Mouse (Mus musculus): Measurements from ENCODE around the gene Cst7. TPM values are rescaled to one million over a fixed set of nuclear protein-coding genes. Genes with fewer than 3 reads are reported as not detected.
"Not testable (repeated sequence)": the region's sequence is repeated elsewhere in the genome, so short reads cannot be mapped to it uniquely, and the experiment has no call there.

Gene Cst7
- polyA plus RNA-seq (2016; fragmentation: Nextera tagmentation; extraction: Ambion mirVana) = 0.30 and 0.40 TPM in 2 replicates

DNA sequence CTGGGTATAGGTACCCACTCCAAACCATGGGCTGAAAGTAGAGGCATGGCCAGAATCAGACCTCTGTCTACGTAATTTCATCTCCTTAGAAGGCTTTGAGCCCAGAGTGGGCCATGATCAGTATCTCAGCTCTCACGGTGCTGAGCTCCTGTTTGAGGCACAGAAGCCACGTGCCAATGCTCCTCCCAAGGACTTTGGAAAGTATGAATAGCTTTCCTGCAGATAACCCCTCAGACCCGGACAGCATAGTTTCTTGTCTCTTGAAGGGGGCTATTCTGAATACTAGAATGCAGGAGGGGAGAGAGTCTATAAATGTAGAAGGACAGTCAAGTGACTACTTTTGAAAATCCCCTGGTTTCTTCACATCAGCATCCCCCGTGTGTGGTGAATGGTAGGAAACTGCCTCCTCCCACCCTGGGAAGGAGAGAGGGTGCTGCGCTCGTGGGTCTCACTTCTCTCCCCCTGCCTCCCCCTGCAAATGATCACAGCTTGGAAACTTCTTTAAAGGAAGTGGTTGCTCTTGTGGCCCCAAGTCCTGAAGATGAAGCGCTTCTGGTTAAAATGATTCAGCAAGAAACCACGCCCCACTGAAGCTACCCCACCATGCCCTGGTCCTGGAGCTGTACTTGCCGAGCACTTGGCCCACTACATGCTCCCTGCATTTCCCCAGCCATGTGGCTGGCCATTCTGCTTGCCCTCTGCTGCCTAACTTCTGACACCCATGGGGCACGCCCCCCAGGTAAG, at the start of gene Cst7:
Gene Cst7, plus strand, starts transcription at position 569 of the 744 bp plus-strand sequence.
- H3K9ac ChIP-seq = no peak within 1 kb of the TSS
- H3K27me3 ChIP-seq = no peaks in the 10 kb centered on the region
- 82% methylated on average over 11 of the region's 11 CpGs for WGBS
- H3K27ac ChIP-seq = no peak within 1 kb of the TSS
- H3K4me3 ChIP-seq = no peak within 1 kb of the TSS
- ATAC-seq (ENCODE audit: low FRiP score) = no peak
- H3K4me1 ChIP-seq = no peaks in the 10 kb centered on the region
- H3K36me3 ChIP-seq = no peaks in the 10 kb centered on the region
- H3K4me2 ChIP-seq (replicated peaks) = no peak within 1 kb of the TSS
- no peaks in the 10 kb centered on the region for H3K9me3 ChIP-seq (replicated peaks)

DNA sequence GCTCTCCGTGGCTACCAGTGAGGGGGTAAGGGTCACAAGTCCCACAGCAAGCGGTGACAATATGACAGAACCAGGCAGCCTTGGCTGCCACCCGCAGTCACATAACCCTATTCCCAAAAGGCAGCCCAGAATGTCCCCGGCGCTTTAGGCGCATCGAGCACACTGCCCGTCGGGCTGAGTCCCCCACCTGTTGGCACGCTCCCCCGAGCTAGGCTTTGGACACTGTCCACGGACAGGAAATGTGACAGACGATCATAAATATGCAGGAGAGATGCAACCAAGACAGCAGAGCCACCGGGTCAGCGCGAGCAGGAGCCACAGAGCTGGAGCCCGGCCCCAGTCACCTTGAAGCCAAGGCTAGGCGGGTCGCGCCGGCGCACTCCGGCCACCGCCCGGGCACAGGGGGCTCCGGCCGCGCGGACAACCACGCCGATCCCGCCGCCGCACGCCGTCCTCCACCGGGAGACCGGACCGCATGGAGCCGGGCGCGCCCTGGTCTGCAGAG, 44.5 kb upstream of the Cst7 start:
- 2% methylated on average over 42 of the region's 42 CpGs for WGBS
- Histone ChIP-seq H3K27ac (no peak overlapping the region), H3K4me2 (replicated peaks) (peak overlapping the region; percentile 88), H3K9me3 (replicated peaks) (no peaks in the 10 kb centered on the region), H3K27me3 (peaks cover 28% of the 10 kb centered on the region), H3K9ac (peak overlapping the region; percentile 56), H3K4me1 (peaks cover 6% of the 10 kb centered on the region), H3K4me3 (peak overlapping the region; percentile 40), H3K36me3 (no peaks in the 10 kb centered on the region)
- ATAC-seq (ENCODE audit: low FRiP score) = peak; percentile 54; the same call in 1 of the 2 replicates

DNA sequence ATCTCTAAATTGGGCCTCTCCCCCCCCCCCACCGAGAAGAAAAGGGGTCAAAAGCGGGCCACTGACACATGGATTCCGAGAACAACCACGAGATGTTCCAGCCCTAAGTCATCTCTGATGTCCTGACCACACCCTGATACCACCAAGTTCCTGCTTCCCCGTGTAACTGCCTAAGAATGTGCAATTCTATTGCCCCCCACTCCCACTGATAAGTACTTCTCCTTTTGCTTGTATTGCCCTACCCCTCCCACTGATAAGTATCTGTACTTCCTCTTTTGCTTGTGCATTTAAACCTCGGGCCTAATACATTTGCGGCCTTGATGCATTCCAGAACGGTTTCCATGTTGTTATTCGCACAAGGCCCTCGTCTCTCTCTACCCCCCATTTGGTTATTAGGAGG, 20.6 kb upstream of the Cst7 start:
- H3K27ac ChIP-seq = not testable (repeated sequence)

DNA sequence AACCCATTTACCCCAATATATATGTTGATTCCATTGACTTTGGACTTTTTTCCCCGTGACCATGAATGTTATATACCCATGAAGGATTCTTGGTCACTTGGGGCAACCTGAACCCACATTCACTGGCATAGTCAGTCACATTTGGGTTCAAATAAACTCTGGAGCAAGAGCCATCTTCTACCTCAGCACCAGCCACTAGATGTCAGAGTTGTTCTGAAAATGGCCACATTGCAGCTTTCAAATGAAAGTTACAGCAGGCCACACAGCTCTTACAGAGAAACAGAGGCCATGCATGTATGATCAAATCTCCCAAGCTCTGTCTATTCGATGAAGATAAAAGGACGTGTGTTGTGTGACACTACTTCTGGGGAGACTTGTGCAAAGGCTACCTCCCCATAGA, 11.6 kb upstream of the Cst7 start:
- ATAC-seq (ENCODE audit: low FRiP score) = no peak; the same call in 1 of the 2 replicates
- no peak overlapping the region for H3K4me2 ChIP-seq (replicated peaks)
- 58% methylated on average over 3 of the region's 3 CpGs for WGBS

More for the DNA sequence above, 20.6 kb upstream of the Cst7 start:
- H3K4me3 ChIP-seq; H3K36me3 ChIP-seq; H3K4me1 ChIP-seq; H3K9ac ChIP-seq; H3K4me2 ChIP-seq (replicated peaks); H3K27me3 ChIP-seq; H3K9me3 ChIP-seq (replicated peaks); ATAC-seq (ENCODE audit: low FRiP score): not testable (repeated sequence)
- 85% methylated on average over 10 of the region's 10 CpGs for WGBS

DNA sequence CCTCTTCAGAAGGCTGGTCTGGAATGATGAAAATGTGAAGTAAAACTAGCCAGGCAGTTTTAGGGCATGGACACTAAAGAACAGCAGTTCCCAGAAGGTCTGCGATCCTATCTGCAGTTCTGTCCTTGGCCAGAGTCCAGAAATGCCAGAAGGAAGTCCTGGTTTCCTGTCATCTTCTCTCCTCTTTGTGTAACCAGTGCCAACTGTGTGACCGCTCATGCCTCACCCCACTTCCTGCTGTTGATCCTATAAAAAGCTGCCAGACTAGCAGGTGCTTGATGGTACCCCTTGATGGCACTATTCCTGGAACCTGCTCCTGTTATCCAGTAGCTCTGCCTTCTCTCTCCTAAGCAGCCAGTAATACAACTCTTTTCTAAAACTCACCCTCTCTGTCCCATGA, 3.2 kb upstream of the Cst7 start:
- 91% methylated on average over 2 of the region's 2 CpGs for WGBS
- no peaks in the 10 kb centered on the region for H3K36me3 ChIP-seq

More for the DNA sequence above, 11.6 kb upstream of the Cst7 start:
- Histone ChIP-seq H3K9me3 (replicated peaks) (no peaks in the 10 kb centered on the region), H3K9ac (no peak overlapping the region), H3K4me3 (no peak overlapping the region), H3K36me3 (no peaks in the 10 kb centered on the region), H3K27ac (no peak overlapping the region), H3K4me1 (no peaks in the 10 kb centered on the region), H3K27me3 (no peaks in the 10 kb centered on the region)

DNA sequence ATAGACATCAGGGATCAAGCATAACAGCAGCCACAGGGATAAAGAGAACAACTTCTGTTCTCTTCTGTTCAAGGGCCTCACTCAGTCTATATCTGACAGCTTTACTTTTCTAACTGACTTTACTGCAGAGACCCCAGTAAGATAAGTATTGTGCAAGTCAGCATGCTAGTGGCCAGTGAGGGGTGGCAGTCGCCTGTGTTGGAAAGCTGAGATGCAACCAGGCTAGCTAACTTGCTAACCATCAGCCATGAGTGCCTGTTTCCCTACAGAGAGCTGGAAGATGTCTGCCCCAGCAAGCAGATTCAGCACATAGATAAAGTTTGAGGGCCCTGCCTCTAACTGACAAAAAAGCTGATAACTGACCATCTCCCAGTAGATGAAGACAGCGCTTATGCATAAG, 546 bp downstream of the Cst7 start:
- Histone ChIP-seq H3K27me3 (no peaks in the 10 kb centered on the region), H3K27ac (no peak overlapping the region), H3K4me1 (no peaks in the 10 kb centered on the region), H3K9ac (no peak overlapping the region), H3K4me3 (no peak overlapping the region), H3K36me3 (no peaks in the 10 kb centered on the region), H3K4me2 (replicated peaks) (no peak overlapping the region), H3K9me3 (replicated peaks) (no peaks in the 10 kb centered on the region)
- ATAC-seq (ENCODE audit: low FRiP score) = no peak
- 86% methylated on average over 2 of the region's 2 CpGs for WGBS

More for the DNA sequence above, 3.2 kb upstream of the Cst7 start:
- Histone ChIP-seq H3K4me2 (replicated peaks) (no peak overlapping the region), H3K4me1 (no peaks in the 10 kb centered on the region), H3K27ac (no peak overlapping the region), H3K27me3 (no peaks in the 10 kb centered on the region), H3K9ac (no peak overlapping the region), H3K9me3 (replicated peaks) (no peaks in the 10 kb centered on the region), H3K4me3 (no peak overlapping the region)
- ATAC-seq (ENCODE audit: low FRiP score) = no peak

DNA sequence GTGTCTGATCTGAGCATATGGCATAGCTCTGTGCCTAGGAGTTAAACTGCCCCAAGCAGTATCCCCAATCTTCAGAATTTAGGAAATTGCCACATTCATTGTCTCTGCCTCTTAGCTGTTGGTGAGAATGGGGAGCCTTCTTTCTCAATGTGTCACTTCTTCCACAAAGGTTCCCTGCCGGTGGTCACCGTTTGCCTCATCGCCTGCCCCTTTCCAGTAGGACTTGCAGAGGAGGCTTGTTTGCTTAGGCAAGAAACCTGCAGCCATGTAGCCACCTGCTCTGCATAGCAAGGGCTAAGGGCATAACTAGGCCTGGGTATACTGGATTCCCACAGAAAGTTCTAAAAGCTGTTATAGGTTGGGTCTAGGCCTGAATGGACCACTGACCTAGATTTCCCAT, 2.2 kb downstream of the Cst7 start:
- Histone ChIP-seq H3K9ac (no peak overlapping the region), H3K4me1 (no peaks in the 10 kb centered on the region), H3K27me3 (no peaks in the 10 kb centered on the region), H3K4me3 (no peak overlapping the region), H3K36me3 (no peaks in the 10 kb centered on the region), H3K27ac (no peak overlapping the region), H3K4me2 (replicated peaks) (no peak overlapping the region), H3K9me3 (replicated peaks) (no peaks in the 10 kb centered on the region)
- ATAC-seq (ENCODE audit: low FRiP score) = no peak
- WGBS = 81% methylated on average over 3 of the region's 3 CpGs

DNA sequence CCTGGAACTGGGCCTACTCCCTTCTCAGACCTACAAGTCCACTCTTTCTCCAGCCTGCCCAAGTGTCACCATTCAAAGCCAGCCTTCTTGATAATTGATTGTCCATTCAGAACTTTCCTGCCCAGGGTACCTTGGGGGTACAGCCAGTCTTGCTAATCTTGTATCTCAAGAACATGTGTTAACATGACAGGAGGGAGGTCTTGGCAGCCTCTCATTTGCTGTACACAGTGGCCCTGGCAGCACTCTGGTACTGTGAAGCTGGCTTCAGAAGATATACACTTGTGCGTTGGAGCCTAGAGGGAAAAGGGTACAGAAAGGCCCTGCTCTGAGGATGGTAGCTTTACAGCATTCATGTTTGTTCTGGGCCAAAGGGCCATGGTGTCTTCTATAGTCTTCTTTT, 6.0 kb downstream of the Cst7 start:
- Histone ChIP-seq H3K9ac (no peak overlapping the region), H3K4me1 (no peaks in the 10 kb centered on the region), H3K4me3 (no peak overlapping the region), H3K9me3 (replicated peaks) (no peaks in the 10 kb centered on the region), H3K27ac (no peak overlapping the region), H3K36me3 (peaks cover 3% of the 10 kb centered on the region; the same call in 1 of the 2 replicates), H3K27me3 (no peaks in the 10 kb centered on the region), H3K4me2 (replicated peaks) (no peak overlapping the region)
- WGBS = 100% methylated on average over 1 of the region's 1 CpGs
- ATAC-seq (ENCODE audit: low FRiP score) = no peak

DNA sequence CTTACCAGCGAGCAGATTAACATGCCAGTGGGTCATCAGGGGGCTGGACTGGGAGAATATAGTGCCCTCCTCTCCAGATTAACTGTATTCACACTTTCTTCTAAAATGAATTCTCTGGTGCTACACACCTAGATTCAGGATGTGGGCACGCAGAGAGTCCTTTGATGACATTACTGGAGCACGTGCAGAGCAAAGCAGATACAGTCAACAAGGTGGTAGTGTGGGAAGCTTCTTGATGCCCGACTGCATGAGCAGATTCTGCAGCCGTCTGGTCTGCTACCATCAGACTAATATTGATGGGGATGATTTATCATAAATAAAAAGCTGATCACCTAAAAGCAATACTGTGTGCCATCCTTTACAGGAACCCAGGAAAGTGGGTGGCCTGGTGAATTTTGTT, 8.4 kb downstream of the Cst7 start:
- H3K9ac ChIP-seq = no peak overlapping the region
- no peak overlapping the region for H3K27ac ChIP-seq
- no peak for ATAC-seq (ENCODE audit: low FRiP score)
- H3K27me3 ChIP-seq = no peaks in the 10 kb centered on the region
- 82% methylated on average over 5 of the region's 5 CpGs for WGBS
- no peak overlapping the region for H3K4me3 ChIP-seq
- H3K4me2 ChIP-seq (replicated peaks) = no peak overlapping the region
- H3K9me3 ChIP-seq (replicated peaks) = no peaks in the 10 kb centered on the region
- H3K36me3 ChIP-seq = peaks cover 9% of the 10 kb centered on the region
- H3K4me1 ChIP-seq = no peaks in the 10 kb centered on the region

DNA sequence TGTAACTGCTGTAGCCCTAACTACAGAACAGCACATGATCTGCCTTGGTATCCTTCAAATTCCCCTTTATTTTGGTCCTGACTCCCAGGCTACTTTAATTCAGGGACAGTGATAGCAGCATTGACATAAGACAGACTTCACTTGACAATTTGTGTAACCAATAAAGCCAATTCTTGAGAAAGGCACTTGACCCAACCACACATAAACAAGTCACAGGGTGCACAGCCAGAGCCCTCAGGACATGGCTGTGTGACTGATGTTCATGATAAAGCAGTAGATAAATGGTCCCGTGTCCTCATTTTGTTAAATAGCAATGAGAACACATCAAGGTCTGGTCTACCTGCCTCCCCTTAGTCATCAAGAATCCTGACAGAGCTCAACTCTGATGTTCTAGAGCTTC, 9.4 kb downstream of the Cst7 start:
- Histone ChIP-seq H3K4me3 (no peak overlapping the region), H3K4me1 (no peaks in the 10 kb centered on the region), H3K4me2 (replicated peaks) (no peak overlapping the region), H3K9ac (no peak overlapping the region), H3K9me3 (replicated peaks) (no peaks in the 10 kb centered on the region), H3K27ac (no peak overlapping the region), H3K36me3 (peaks cover 19% of the 10 kb centered on the region), H3K27me3 (no peaks in the 10 kb centered on the region)
- ATAC-seq (ENCODE audit: low FRiP score) = no peak
- 100% methylated on average over 1 of the region's 1 CpGs for WGBS

DNA sequence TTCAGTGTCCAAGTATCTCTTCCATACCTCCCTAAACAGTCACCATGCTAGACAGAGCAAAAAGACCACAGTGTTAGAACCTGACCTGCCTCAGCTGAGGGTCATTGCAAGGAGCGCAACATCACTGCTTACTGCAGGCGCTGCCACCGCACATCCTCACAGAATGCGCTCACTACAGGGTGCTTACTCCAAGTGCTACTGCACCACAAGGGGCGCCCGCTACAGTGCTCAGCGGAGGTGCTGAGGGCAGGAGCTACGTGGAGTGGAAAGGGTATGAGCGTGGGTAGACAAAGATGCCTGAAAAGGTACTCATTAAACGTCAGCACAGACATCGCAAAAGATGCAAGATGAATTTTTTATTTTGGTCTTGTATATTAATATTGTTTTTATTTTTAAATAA, 18.9 kb downstream of the Cst7 start:
- Histone ChIP-seq H3K27me3 (no peaks in the 10 kb centered on the region), H3K4me2 (replicated peaks) (no peak overlapping the region), H3K4me3 (no peak overlapping the region), H3K9me3 (replicated peaks) (no peaks in the 10 kb centered on the region), H3K4me1 (no peaks in the 10 kb centered on the region), H3K27ac (no peak overlapping the region), H3K36me3 (peaks cover 54% of the 10 kb centered on the region), H3K9ac (no peak overlapping the region)
- no peak for ATAC-seq (ENCODE audit: low FRiP score)
- WGBS = 75% methylated on average over 11 of the region's 11 CpGs

DNA sequence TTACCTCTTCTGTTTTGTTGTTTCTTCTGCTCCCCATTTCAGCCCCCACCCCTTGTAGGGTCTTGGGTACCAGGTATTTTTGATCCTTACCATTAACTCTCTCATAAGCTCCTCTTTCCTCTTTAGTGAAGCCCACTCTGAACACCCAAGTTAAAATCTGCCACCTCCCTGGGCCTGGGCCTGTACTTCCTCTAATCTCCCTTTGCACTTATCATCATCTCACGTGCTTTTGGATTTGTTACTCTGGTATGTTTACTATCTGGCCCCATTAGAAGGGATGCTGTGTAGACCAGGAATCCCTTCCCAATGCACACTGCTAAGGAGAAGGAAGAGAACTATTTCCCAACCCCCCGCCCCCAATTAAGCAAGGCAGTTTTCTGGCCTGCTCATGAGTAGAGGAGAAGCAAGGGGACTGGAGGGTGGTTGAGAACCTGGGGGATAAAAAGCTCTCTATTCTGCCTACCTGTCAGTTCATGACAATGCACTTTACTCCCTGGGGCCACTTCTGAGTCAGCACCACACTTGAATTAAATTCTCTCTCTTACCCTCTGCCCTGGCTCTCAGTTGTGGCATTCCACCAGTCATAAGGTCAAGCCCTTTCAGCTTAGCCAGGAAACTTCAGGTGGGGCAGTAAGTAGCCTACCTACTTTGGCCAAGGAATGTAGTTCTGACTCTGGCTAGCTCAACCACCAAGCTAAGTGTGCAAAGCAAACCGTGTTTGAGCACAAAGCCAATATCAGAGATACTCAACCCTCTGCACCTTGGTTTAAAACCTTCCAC, 25.4 kb downstream of the Cst7 start:
- no peak for ATAC-seq (ENCODE audit: low FRiP score)
- no peaks in the 10 kb centered on the region for H3K27me3 ChIP-seq
- H3K9ac ChIP-seq = no peak overlapping the region
- H3K36me3 ChIP-seq = peaks cover 15% of the 10 kb centered on the region
- H3K27ac ChIP-seq = no peak overlapping the region
- H3K9me3 ChIP-seq (replicated peaks) = no peaks in the 10 kb centered on the region
- H3K4me1 ChIP-seq = no peaks in the 10 kb centered on the region
- no peak overlapping the region for H3K4me2 ChIP-seq (replicated peaks)
- WGBS = 84% methylated on average over 3 of the region's 3 CpGs
- no peak overlapping the region for H3K4me3 ChIP-seq

All from hindbrain, embryonic 12.5 days (tissue).